Mouse (Mus musculus): ENCODE measurements around the gene Slc4a10.

Slc4a10 gene

GRCm38 (mm10) chr2:62355766-62356165 lies 309.5 kb downstream of the Slc4a10 start:
- DNase-seq (ENCODE audit: low spot score) = no peak

- no peak for DNase-seq (ENCODE audit: low spot score)
Measured at GRCm38 (mm10) chr2:62356606-62357005, 310.3 kb downstream of the Slc4a10 start.

GRCm38 (mm10) chr2:62357259-62357658 lies 311.0 kb downstream of the Slc4a10 start:
- no peak for DNase-seq (ENCODE audit: low spot score)

GRCm38 (mm10) chr2:62360872-62361271 lies 314.6 kb downstream of the Slc4a10 start:
- no peak for DNase-seq (ENCODE audit: low spot score)

GRCm38 (mm10) chr2:62361514-62361913 lies 315.3 kb downstream of the Slc4a10 start:
- no peak for DNase-seq (ENCODE audit: low spot score)

GRCm38 (mm10) chr2:62362211-62362610 lies 315.9 kb downstream of the Slc4a10 start:
- DNase-seq (ENCODE audit: low spot score) = no peak

- DNase-seq (ENCODE audit: low spot score) = no peak
Measured at GRCm38 (mm10) chr2:62363606-62364005, 317.3 kb downstream of the Slc4a10 start.

- no peak for DNase-seq (ENCODE audit: low spot score)
Measured at GRCm38 (mm10) chr2:62368349-62369053, 322.2 kb downstream of the Slc4a10 start.

GRCm38 (mm10) chr2:62370048-62370447 lies 323.8 kb downstream of the Slc4a10 start:
- DNase-seq (ENCODE audit: low spot score) = no peak

- DNase-seq (ENCODE audit: low spot score) = no peak
Measured at GRCm38 (mm10) chr2:62373692-62374091, 327.4 kb downstream of the Slc4a10 start.

All from c-Kit-positive CD71-positive TER-119-positive erythroid progenitor cells, embryonic 14.5 days (primary cell).